In genomic region chr5:35060098-35060497, GRCm38 (mm10) we compare ENCODE assay signal across 24 mouse cellular contexts. TPM values are rescaled to one million over a fixed set of nuclear protein-coding genes. Genes with fewer than 3 reads are reported as not detected.
DNase-seq lines count a peak whose midpoint lies in the region; ATAC-seq and TF ChIP-seq lines count a peak whose summit lies in the region.
"Had no signal": no experiment of that assay in that cellular context is flagged by ENCODE, and none has a peak within 500 bp of the region (broad histone marks: within the 10 kb centered on the region; RNA-seq: fewer than 3 reads in every experiment).

No protein-coding gene starts in this region.

- no peak for TF ChIP-seq CTCF in gastrocnemius, adult 2 months (IDR thresholded peaks at IDR 0.05)
- TF ChIP-seq CTCF in layer of hippocampus, adult 2 months (conservative IDR thresholded peaks at IDR 0.05): no peak

- no peaks in the 10 kb centered on the region for H3K36me3 ChIP-seq in heart, embryonic 16.5 days (ENCODE audit: control insufficient read depth, insufficient read depth)
- H3K36me3 ChIP-seq in forebrain, embryonic 14.5 days (ENCODE audit: control insufficient read depth, insufficient read depth, low read length): no peaks in the 10 kb centered on the region
- H3K36me3 ChIP-seq: embryonic facial prominence, embryonic 10.5 days; forebrain, embryonic 10.5 days; limb, embryonic 15.5 days; lung, embryonic 15.5 days; neural tube, embryonic 12.5 days had no signal

- peak overlapping the region; percentile 16; the same call in 1 of the 2 replicates for H3K4me2 ChIP-seq in heart, embryonic 16.5 days (ENCODE audit: low read depth, low read length)
- H3K4me2 ChIP-seq in forebrain, embryonic 14.5 days (ENCODE audit: low read length): no peak overlapping the region
- H3K4me2 ChIP-seq: limb, embryonic 15.5 days; lung, embryonic 15.5 days; neural tube, embryonic 12.5 days had no signal

- H3K9me3 ChIP-seq in heart, embryonic 16.5 days (replicated peaks; ENCODE audit: control insufficient read depth, low read length): no peaks in the 10 kb centered on the region
- H3K9me3 ChIP-seq in forebrain, embryonic 14.5 days (replicated peaks; ENCODE audit: control insufficient read depth, low read length): no peaks in the 10 kb centered on the region
- H3K9me3 ChIP-seq: embryonic facial prominence, embryonic 10.5 days; forebrain, embryonic 10.5 days; limb, embryonic 15.5 days; lung, embryonic 15.5 days; neural tube, embryonic 12.5 days had no signal

- H3K27ac ChIP-seq in gastrocnemius, adult 2 months: peak overlapping the region; percentile 96
- 0 out of 2 replicates have a peak overlapping the region, but pooled peaks have one; percentile 10 for H3K27ac ChIP-seq in layer of hippocampus, adult 2 months
- peak overlapping the region; percentile 77 for H3K27ac ChIP-seq in heart, embryonic 16.5 days (ENCODE audit: low read length)
- H3K27ac ChIP-seq in forebrain, embryonic 14.5 days (ENCODE audit: low read depth, low read length): no peak overlapping the region
- H3K27ac ChIP-seq: embryonic facial prominence, embryonic 10.5 days; forebrain, embryonic 10.5 days; hindbrain, postnatal 0 days; limb, embryonic 15.5 days; liver, embryonic 14.5 days; lung, embryonic 15.5 days; neural tube, embryonic 12.5 days had no signal

- peak overlapping the region; percentile 42; the same call in 1 of the 2 replicates for H3K9ac ChIP-seq in heart, embryonic 16.5 days (ENCODE audit: low read length)
- H3K9ac ChIP-seq in forebrain, embryonic 14.5 days (ENCODE audit: low read length): no peak overlapping the region
- H3K9ac ChIP-seq: limb, embryonic 15.5 days; liver, embryonic 14.5 days; lung, embryonic 15.5 days; neural tube, embryonic 12.5 days had no signal

- peak; percentile 73 for DNase-seq in gastrocnemius, adult 2 months
- DNase-seq in gastrocnemius, postnatal 4 days (ENCODE audit: low spot score in 2 of 2): no peak
- DNase-seq in layer of hippocampus, adult 2 months (ENCODE audit: low spot score in 2 of 2): no peak
- DNase-seq in layer of hippocampus, adult 11-12 months (ENCODE audit: low spot score): no peak
- DNase-seq in c-Kit-positive CD71-positive TER-119-positive erythroid progenitor cells, embryonic 14.5 days (ENCODE audit: low spot score): no peak
- DNase-seq in cerebellum, postnatal 25 days: no peak
- no peak for DNase-seq in forebrain, embryonic 14.5 days (ENCODE audit: low spot score)
- DNase-seq: adrenal gland, postnatal 14 days; cerebellum, adult 9-10 months; kidney, postnatal 25 days; lung, postnatal 36 days; midbrain, embryonic 14.5 days; right cerebral cortex, postnatal 14 days had no signal

- H3K27me3 ChIP-seq in heart, embryonic 16.5 days (ENCODE audit: control insufficient read depth, insufficient read depth, low read length): peaks cover 3% of the 10 kb centered on the region; the same call in 1 of the 2 replicates
- 0 out of 2 replicates have a peak, but pooled peaks cover 5% of the 10 kb centered on the region for H3K27me3 ChIP-seq in forebrain, embryonic 14.5 days (replicated peaks; ENCODE audit: control insufficient read depth, insufficient read depth, low read length)

- intact Hi-C loops in gastrocnemius, adult 2 months (cut with DNase I): no loop called here

- ATAC-seq in heart, embryonic 16.5 days (replicated peaks; ENCODE audit: extremely low read depth, insufficient read depth, low FRiP score): peak; percentile 43
- ATAC-seq in forebrain, embryonic 14.5 days: no peak
- ATAC-seq: hindbrain, postnatal 0 days; intestine, postnatal 0 days had no signal

- peaks cover 28% of the 10 kb centered on the region for H3K4me1 ChIP-seq in heart, embryonic 16.5 days (ENCODE audit: control insufficient read depth, insufficient read depth, low read length)
- H3K4me1 ChIP-seq in forebrain, embryonic 14.5 days (ENCODE audit: control insufficient read depth, insufficient read depth, low read length): peaks cover 6% of the 10 kb centered on the region; the same call in 1 of the 2 replicates

- H3K4me3 ChIP-seq in gastrocnemius, adult 2 months: peak overlapping the region; percentile 33
- no peak overlapping the region for H3K4me3 ChIP-seq in layer of hippocampus, adult 2 months
- no peak overlapping the region for H3K4me3 ChIP-seq in heart, embryonic 16.5 days (ENCODE audit: low read length)
- H3K4me3 ChIP-seq in forebrain, embryonic 14.5 days (ENCODE audit: low read depth, low read length): no peak overlapping the region
- H3K4me3 ChIP-seq: embryonic facial prominence, embryonic 10.5 days; forebrain, embryonic 10.5 days; limb, embryonic 15.5 days; lung, embryonic 15.5 days; megakaryocyte, embryonic 14.5 days; neural tube, embryonic 12.5 days had no signal

- WGBS in heart, embryonic 16.5 days: 30% methylated on average over 3 of the region's 3 CpGs
- WGBS in forebrain, embryonic 14.5 days: 80% methylated on average over 3 of the region's 3 CpGs

RNA-seq across cellular contexts. Expression of gene Dok7, which starts 3.5 kb away (rescaled TPM):
- 10 to 100 TPM; 21.8 to 31.9 TPM for total RNA-seq in gastrocnemius, adult 2 months (2021)
- 10 to 100 TPM; 32.1 to 32.2 TPM for total RNA-seq in gastrocnemius, postnatal 4 days (2021)
- total RNA-seq in layer of hippocampus, adult 2 months (2021): 10 to 100 TPM; 19.5 to 20.0 TPM
- polyA plus RNA-seq in heart, embryonic 16.5 days (2015; fragmentation: Nextera tagmentation; extraction: Ambion mirVana): 14.9 and 17.3 TPM in 2 replicates
- 2.7 and 3.2 TPM in 2 replicates for polyA plus RNA-seq in forebrain, embryonic 14.5 days (2014; fragmentation: Nextera tagmentation; extraction: Ambion mirVana)
- total RNA-seq: hematopoietic stem cell, adult 5-6 weeks had no signal

RNA-seq across cellular contexts. Expression of gene Hgfac, which starts 18.8 kb away (rescaled TPM):
- under 1 TPM; 0.25 to 0.48 TPM for total RNA-seq in gastrocnemius, adult 2 months (2021)
- 1 to 10 TPM in 1 of 2 experiments, under 1 TPM in 1; 0.98 to 1.2 TPM for total RNA-seq in gastrocnemius, postnatal 4 days (2021)
- total RNA-seq in layer of hippocampus, adult 2 months (2021): 1 to 10 TPM; 1.5 to 1.8 TPM
- polyA plus RNA-seq in heart, embryonic 16.5 days (2015; fragmentation: Nextera tagmentation; extraction: Ambion mirVana): 0.42 and 0.88 TPM in 2 replicates
- 0.72 TPM in 1 of 2 replicates, not detected in the other for polyA plus RNA-seq in forebrain, embryonic 14.5 days (2014; fragmentation: Nextera tagmentation; extraction: Ambion mirVana)
- polyA plus RNA-seq: hindbrain, postnatal 0 days had no signal

RNA-seq across cellular contexts. Expression of gene Lrpap1, which starts 45.5 kb away (rescaled TPM):
- total RNA-seq in gastrocnemius, adult 2 months (2021): 10 to 100 TPM; 28.2 to 30.2 TPM
- 10 to 100 TPM; 43.4 to 52.1 TPM for total RNA-seq in gastrocnemius, postnatal 4 days (2021)
- total RNA-seq in layer of hippocampus, adult 2 months (2021): 100 to 1,000 TPM; 150 to 159 TPM
- 113 and 131 TPM in 2 replicates for polyA plus RNA-seq in heart, embryonic 16.5 days (2015; fragmentation: Nextera tagmentation; extraction: Ambion mirVana)
- 162 and 169 TPM in 2 replicates for polyA plus RNA-seq in forebrain, embryonic 14.5 days (2014; fragmentation: Nextera tagmentation; extraction: Ambion mirVana)
